Mouse (Mus musculus) left cerebral cortex, postnatal 14 days (tissue): ENCODE measurements around the gene Cmtm5. TPM values are rescaled to one million over a fixed set of nuclear protein-coding genes. Genes with fewer than 3 reads are reported as not detected.
"Not testable (repeated sequence)": the region's sequence is repeated elsewhere in the genome, so short reads cannot be mapped to it uniquely, and the experiment has no call there.

Experiments
- DNase-seq, 2 experiments: peaks; one replicate each; pipeline ENCODE4 v3.0.0; 2021 to 2022; ENCODE audit warnings: low spot score in 2 of 2, mixed read lengths in 1 of 2
- intact Hi-C: fragments of 180-260 bp; cut with DNase I; formaldehyde crosslinking; loops from one replicate; pipeline ENCODE4 v1.15.1; 2025
- total RNA-seq, 2 experiments: library from RNA; stranded (reverse); gene quantifications; 2 replicates each; pipeline ENCODE4 v1.2.3; 2021

The Cmtm5 gene
- total RNA-seq, 2 experiments from 2014 or later = 38.2 to 40.8 TPM

- DNase-seq = no peak
- intact Hi-C loops = no loop called here
Observed at GRCm38 (mm10) chr14:54927296-54927695, 8.8 kb upstream of the Cmtm5 start.

- intact Hi-C loops = no loop called here
Observed at GRCm38 (mm10) chr14:54929801-54930200, 6.3 kb upstream of the Cmtm5 start.

GRCm38 (mm10) chr14:54930431-54930830 is 5.6 kb upstream of the Cmtm5 start:
- no peak for DNase-seq
- intact Hi-C loops = no loop called here

More at GRCm38 (mm10) chr14:54929801-54930200, 6.3 kb upstream of the Cmtm5 start:
- DNase-seq = no peak

GRCm38 (mm10) chr14:54932645-54933150 is 3.4 kb upstream of the Cmtm5 start, which contains the start of gene Il25:
TSS of gene Il25 (plus strand) at chr14:54932695.
- intact Hi-C loops = no loop called here

GRCm38 (mm10) chr14:54936831-54937160 is 735 bp downstream of the Cmtm5 start:
- intact Hi-C loops = no loop called here

More at GRCm38 (mm10) chr14:54932645-54933150, 3.4 kb upstream of the Cmtm5 start, which contains the start of gene Il25:
- no peak for DNase-seq

GRCm38 (mm10) chr14:54937361-54938182 is 1.5 kb downstream of the Cmtm5 start:
- no peak for DNase-seq
- intact Hi-C loops = no loop called here

More at GRCm38 (mm10) chr14:54936831-54937160, 735 bp downstream of the Cmtm5 start:
- no peak for DNase-seq

- intact Hi-C loops = loop anchor here (1.0 kb wide), 1 partner anchor 38 kb away; no protein-coding TSS in a partner anchor
- DNase-seq = no peak
Observed at GRCm38 (mm10) chr14:54938431-54939219, 2.6 kb downstream of the Cmtm5 start.

GRCm38 (mm10) chr14:54939434-54940175 is 3.5 kb downstream of the Cmtm5 start:
- intact Hi-C loops = loop anchor here (1.0 kb wide), 1 partner anchor 39 kb away; no protein-coding TSS in a partner anchor
- no peak for DNase-seq

- intact Hi-C loops = no loop called here
- no peak for DNase-seq
Observed at GRCm38 (mm10) chr14:54940176-54940530, 4.1 kb downstream of the Cmtm5 start.

- intact Hi-C loops = no loop called here
- no peak for DNase-seq
Observed at GRCm38 (mm10) chr14:54941024-54941978, 5.2 kb downstream of the Cmtm5 start.

- DNase-seq = no peak
- intact Hi-C loops = no loop called here
Observed at GRCm38 (mm10) chr14:54942479-54942878, 6.4 kb downstream of the Cmtm5 start.

- intact Hi-C loops = no loop called here
- DNase-seq = no peak
Observed at GRCm38 (mm10) chr14:54943971-54944370, 7.9 kb downstream of the Cmtm5 start.

- DNase-seq = no peak
- intact Hi-C loops = no loop called here
Observed at GRCm38 (mm10) chr14:54944939-54945338, 8.9 kb downstream of the Cmtm5 start.

- intact Hi-C loops = no loop called here
- DNase-seq = no peak
Observed at GRCm38 (mm10) chr14:54945975-54946704, 10.1 kb downstream of the Cmtm5 start.

- intact Hi-C loops, DNase-seq: not testable (repeated sequence)
Observed at GRCm38 (mm10) chr14:54947008-54947407, 10.9 kb downstream of the Cmtm5 start.

GRCm38 (mm10) chr14:54948781-54949180 is 12.7 kb downstream of the Cmtm5 start:
- intact Hi-C loops = no loop called here
- no peak for DNase-seq

- no peak for DNase-seq
- intact Hi-C loops = loop anchor here (5.0 kb wide), 1 partner anchor 42 kb away; the partner anchor contains the start of gene Myh7
Observed at GRCm38 (mm10) chr14:54950493-54950892, 14.4 kb downstream of the Cmtm5 start.

GRCm38 (mm10) chr14:54951587-54951986 is 15.5 kb downstream of the Cmtm5 start:
- no peak for DNase-seq
- intact Hi-C loops = loop anchor here (5.0 kb wide), 1 partner anchor 41 kb away; the partner anchor contains the start of gene Myh7
